In the genomic region with DNA sequence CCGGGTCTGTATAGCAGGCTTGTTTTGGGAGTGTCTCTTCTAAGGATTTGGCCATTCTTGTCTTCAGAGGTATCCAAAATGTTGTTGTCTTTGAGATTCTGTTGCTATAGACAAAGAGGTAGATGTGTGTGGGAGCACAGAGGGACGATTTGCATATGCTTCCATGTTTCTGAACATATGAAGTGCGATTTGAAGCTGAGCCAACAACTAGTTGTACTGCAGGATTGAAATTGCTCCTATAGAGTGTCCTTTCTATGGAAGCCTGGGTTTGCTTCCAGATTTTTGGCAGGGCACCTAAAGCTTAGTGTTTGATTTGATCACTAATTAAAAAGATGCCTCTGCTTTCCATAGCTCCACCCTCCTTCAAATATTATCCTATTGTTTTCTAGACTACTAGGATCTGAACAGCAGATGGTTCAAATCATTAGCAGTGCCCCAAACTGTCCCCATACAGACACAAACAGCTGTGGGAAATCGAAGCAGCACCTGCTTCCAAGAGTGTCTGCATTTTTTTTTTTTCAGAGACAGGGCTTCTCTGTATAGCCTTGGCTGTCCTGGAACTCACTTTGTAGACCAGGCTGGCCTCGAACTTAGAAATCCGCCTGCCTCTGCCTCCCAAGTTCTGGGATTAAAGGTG, we compare ENCODE assay signal across 26 mouse cellular contexts. TPM values are rescaled to one million over a fixed set of nuclear protein-coding genes. Genes with fewer than 3 reads are reported as not detected.
DNase-seq lines count a peak whose midpoint lies in the region; ATAC-seq and TF ChIP-seq lines count a peak whose summit lies in the region.
"Had no signal": no experiment of that assay in that cellular context is flagged by ENCODE, and none has a peak within 500 bp of the region (broad histone marks: within the 10 kb centered on the region; RNA-seq: fewer than 3 reads in every experiment).

No protein-coding gene starts in this region.

- 91% methylated on average over 6 of the region's 6 CpGs for WGBS in forebrain, embryonic 12.5 days
- WGBS in forebrain, embryonic 16.5 days = 73% methylated on average over 6 of the region's 6 CpGs
- 81% methylated on average over 6 of the region's 6 CpGs for WGBS in lung, embryonic 14.5 days

- H3K36me3 ChIP-seq in forebrain, embryonic 12.5 days (replicated peaks) = peaks cover 48% of the 10 kb centered on the region
- H3K36me3 ChIP-seq in forebrain, embryonic 16.5 days (ENCODE audit: control insufficient read depth, insufficient read depth) = peaks cover 5% of the 10 kb centered on the region; the same call in 1 of the 2 replicates
- peaks cover 57% of the 10 kb centered on the region for H3K36me3 ChIP-seq in lung, embryonic 14.5 days (ENCODE audit: insufficient read depth)

- no peak overlapping the region for H3K4me2 ChIP-seq in forebrain, embryonic 12.5 days
- no peak overlapping the region for H3K4me2 ChIP-seq in forebrain, embryonic 16.5 days (ENCODE audit: low read length)
- no peak overlapping the region for H3K4me2 ChIP-seq in lung, embryonic 14.5 days
- H3K4me2 ChIP-seq: intestine, embryonic 15.5 days; liver, embryonic 12.5 days; midbrain, embryonic 13.5 days; neural tube, embryonic 15.5 days had no signal

- no peaks in the 10 kb centered on the region for H3K4me1 ChIP-seq in forebrain, embryonic 12.5 days
- no peaks in the 10 kb centered on the region for H3K4me1 ChIP-seq in forebrain, embryonic 16.5 days (replicated peaks; ENCODE audit: control insufficient read depth, insufficient read depth, low read length)
- H3K4me1 ChIP-seq in lung, embryonic 14.5 days (ENCODE audit: insufficient read depth) = no peaks in the 10 kb centered on the region
- H3K4me1 ChIP-seq: intestine, embryonic 15.5 days; midbrain, embryonic 13.5 days; neural tube, embryonic 15.5 days had no signal

- H3K4me3 ChIP-seq in forebrain, embryonic 12.5 days (replicated peaks) = no peak overlapping the region
- H3K4me3 ChIP-seq in forebrain, embryonic 16.5 days (replicated peaks; ENCODE audit: low read length) = no peak overlapping the region
- H3K4me3 ChIP-seq in lung, embryonic 14.5 days (ENCODE audit: low read depth, low read length) = no peak overlapping the region
- H3K4me3 ChIP-seq: intestine, embryonic 15.5 days; liver, embryonic 12.5 days; midbrain, embryonic 13.5 days; neural tube, embryonic 15.5 days had no signal

- TF ChIP-seq CTCF in lung, embryonic 14.5 days (IDR thresholded peaks at IDR 0.05; ENCODE audit: low read depth) = no peak

- ATAC-seq in forebrain, embryonic 12.5 days (ENCODE audit: low FRiP score) = no peak
- ATAC-seq in forebrain, embryonic 16.5 days = no peak
- no peak for ATAC-seq in lung, embryonic 14.5 days (ENCODE audit: insufficient read depth)
- ATAC-seq: activated CD4-positive, CD25-positive, alpha-beta regulatory T cell, adult 4 months; hindbrain, postnatal 0 days; intestine, embryonic 15.5 days; liver, embryonic 12.5 days; liver, postnatal 0 days; midbrain, embryonic 13.5 days had no signal

- peak; percentile 70 for DNase-seq in lung, embryonic 14.5 days
- no peak for DNase-seq in lung, postnatal 25 days (ENCODE audit: low spot score)
- peak; percentile 43 for DNase-seq in retina, postnatal 1 day
- no peak for DNase-seq in retina, embryonic 14.5 days (ENCODE audit: low spot score)
- no peak for DNase-seq in kidney, adult 9 months
- DNase-seq: adrenal gland, adult 2 months; adrenal gland, postnatal 36 days; cerebellum, adult 8-10 months; cerebellum, postnatal 25 days; heart, postnatal 14 days; kidney, adult 2 months; kidney, postnatal 4 days; liver, postnatal 0 days; right cerebral cortex, adult 18-20 months; spleen, adult 18-20 months; thymus, postnatal 14 days had no signal

- no peaks in the 10 kb centered on the region for H3K9me3 ChIP-seq in forebrain, embryonic 12.5 days
- no peaks in the 10 kb centered on the region for H3K9me3 ChIP-seq in forebrain, embryonic 16.5 days (ENCODE audit: control insufficient read depth, low read length)
- H3K9me3 ChIP-seq in lung, embryonic 14.5 days (ENCODE audit: low read depth, low read length) = no peaks in the 10 kb centered on the region
- H3K9me3 ChIP-seq: intestine, embryonic 15.5 days; liver, embryonic 12.5 days; midbrain, embryonic 13.5 days; neural tube, embryonic 15.5 days had no signal

- no peak overlapping the region for H3K9ac ChIP-seq in forebrain, embryonic 12.5 days
- H3K9ac ChIP-seq in forebrain, embryonic 16.5 days (replicated peaks; ENCODE audit: low read depth, low read length) = no peak overlapping the region
- no peak overlapping the region for H3K9ac ChIP-seq in lung, embryonic 14.5 days
- H3K9ac ChIP-seq: intestine, embryonic 15.5 days; liver, embryonic 12.5 days; liver, postnatal 0 days; midbrain, embryonic 13.5 days had no signal

- H3K27me3 ChIP-seq in forebrain, embryonic 12.5 days = no peaks in the 10 kb centered on the region
- no peaks in the 10 kb centered on the region for H3K27me3 ChIP-seq in forebrain, embryonic 16.5 days (replicated peaks; ENCODE audit: control insufficient read depth, insufficient read depth, low read length)
- H3K27me3 ChIP-seq in lung, embryonic 14.5 days (ENCODE audit: insufficient read depth, low read length) = no peaks in the 10 kb centered on the region
- H3K27me3 ChIP-seq: CH12.LX; intestine, embryonic 15.5 days; liver, embryonic 12.5 days; midbrain, embryonic 13.5 days; neural tube, embryonic 15.5 days had no signal

- peak overlapping the region; percentile 46 for H3K27ac ChIP-seq in forebrain, embryonic 12.5 days
- no peak overlapping the region; the same call in 1 of the 2 replicates for H3K27ac ChIP-seq in forebrain, embryonic 16.5 days (ENCODE audit: low read length)
- no peak overlapping the region for H3K27ac ChIP-seq in lung, embryonic 14.5 days (ENCODE audit: low read depth)
- H3K27ac ChIP-seq: intestine, embryonic 15.5 days; kidney, postnatal 0 days; liver, embryonic 12.5 days; midbrain, embryonic 13.5 days; neural tube, embryonic 15.5 days had no signal

RNA-seq across cellular contexts. Expression of gene Mnt, which starts 23.4 kb away (rescaled TPM):
- 7.2 and 8.1 TPM in 2 replicates for polyA plus RNA-seq in forebrain, embryonic 12.5 days (2016; fragmentation: Nextera tagmentation; extraction: Ambion mirVana)
- 8.6 and 9.2 TPM in 2 replicates for polyA plus RNA-seq in forebrain, embryonic 16.5 days (2015; fragmentation: Nextera tagmentation; extraction: Ambion mirVana)
- polyA plus RNA-seq in lung, embryonic 14.5 days (2014; fragmentation: Nextera tagmentation; extraction: Ambion mirVana) = 4.3 and 4.4 TPM in 2 replicates

RNA-seq across cellular contexts. Expression of gene Mettl16, which starts 36.7 kb away (rescaled TPM):
- polyA plus RNA-seq in forebrain, embryonic 12.5 days (2016; fragmentation: Nextera tagmentation; extraction: Ambion mirVana) = 56.6 and 60.4 TPM in 2 replicates
- 57.5 and 58.7 TPM in 2 replicates for polyA plus RNA-seq in forebrain, embryonic 16.5 days (2015; fragmentation: Nextera tagmentation; extraction: Ambion mirVana)
- polyA plus RNA-seq in lung, embryonic 14.5 days (2014; fragmentation: Nextera tagmentation; extraction: Ambion mirVana) = 39.2 and 39.8 TPM in 2 replicates

Comparison
In these comparisons a context has a peak if more than half of its experiments do, and no peak if none do; other contexts are left out.
1. DNase-seq: peak in lung, embryonic 14.5 days (single experiment) and retina, postnatal 1 day (single experiment); none in lung, postnatal 25 days (single experiment), retina, embryonic 14.5 days (single experiment) and kidney, adult 9 months (single experiment).